Mouse (Mus musculus) limb, embryonic 11.5 days (tissue): ENCODE measurements around the gene Prdm13. TPM values are rescaled to one million over a fixed set of nuclear protein-coding genes. Genes with fewer than 3 reads are reported as not detected.

Experiments
- ATAC-seq: fragments of 200-750 bp; cut with Nextera tagmentation; 2 replicates; pipeline ENCODE4 v1.8.0; 2017; ENCODE audit warnings: low read depth; ENCODE audit not compliant: insufficient number of reproducible peaks, low FRiP score, low TSS enrichment
- DNase-seq: peaks from one replicate; pipeline ENCODE4 v3.0.0-alpha.2; 2015; ENCODE audit warnings: low spot score
- H3K27ac ChIP-seq: fragments of 300-500 bp; sonication (generic); replicated peaks from 2 replicates; pipeline ENCODE4 v1.5.1; 2014; ENCODE audit warnings: low read depth, mild to moderate bottlenecking, low read length
- H3K27me3 ChIP-seq: fragments of 300-500 bp; sonication (generic); 2 replicates; pipeline ENCODE4 v1.6.1; 2014; ENCODE audit warnings: mild to moderate bottlenecking, low read length, mixed read lengths; ENCODE audit not compliant: control insufficient read depth, insufficient read depth
- H3K36me3 ChIP-seq: fragments of 300-500 bp; sonication (generic); 2 replicates; pipeline ENCODE4 v1.6.1; 2014; ENCODE audit warnings: mild to moderate bottlenecking, low read length, moderate library complexity, mixed read lengths; ENCODE audit not compliant: control insufficient read depth, insufficient read depth
- H3K4me1 ChIP-seq: fragments of 300-500 bp; sonication (generic); 2 replicates; pipeline ENCODE4 v1.6.1; 2014; ENCODE audit warnings: low read length, mixed read lengths; ENCODE audit not compliant: control insufficient read depth, insufficient read depth
- H3K4me2 ChIP-seq: fragments of 300-500 bp; sonication (generic); 2 replicates; pipeline ENCODE4 v1.6.1; 2014; ENCODE audit warnings: low read depth, mild to moderate bottlenecking, moderate library complexity; ENCODE audit not compliant: severe bottlenecking
- H3K4me3 ChIP-seq: fragments of 300-500 bp; sonication (generic); 2 replicates; pipeline ENCODE4 v1.5.1; 2014; ENCODE audit warnings: low read depth, low read length
- H3K9ac ChIP-seq: fragments of 300-500 bp; sonication (generic); 2 replicates; pipeline ENCODE4 v1.6.1; 2014; ENCODE audit warnings: mild to moderate bottlenecking, low read length
- H3K9me3 ChIP-seq: fragments of 300-500 bp; sonication (generic); 2 replicates; pipeline ENCODE4 v1.6.1; 2016; ENCODE audit warnings: low read length; ENCODE audit not compliant: control insufficient read depth
- WGBS: fragments of 180-500 bp; shearing (Covaris S2); extraction: QIAGEN DNeasy Blood & Tissue Kit; methylation state at CpG from one replicate; pipeline ENCODE4 v1.1.7; 2014; 5-methylcytosine and 5-hydroxymethylcytosine counted together
- polyA plus RNA-seq: library from polyadenylated mRNA; unstranded; fragments of >200 nt; fragmentation: Nextera tagmentation; extraction: Ambion mirVana; gene quantifications from 2 replicates; pipeline ENCODE4 v1.2.1, GENCODE M21; 2014

The Prdm13 gene
- polyA plus RNA-seq, result not detected in 2 replicates

GRCm38 (mm10) chr4:21685595-21686091, at the start of gene Prdm13:
Gene Prdm13 (minus strand): TSS chr4:21685963.
- H3K27me3 ChIP-seq, result peaks cover 95% of the 10 kb centered on the region
- H3K36me3 ChIP-seq, result no peaks in the 10 kb centered on the region
- H3K9ac ChIP-seq, result no peak within 1 kb of the TSS
- H3K4me2 ChIP-seq, result no peak within 1 kb of the TSS
- ATAC-seq (no peak), DNase-seq (no peak)
- under 1% methylated on average over 38 of the region's 38 CpGs for WGBS
- no peak within 1 kb of the TSS for H3K4me3 ChIP-seq
- H3K4me1 ChIP-seq, result no peaks in the 10 kb centered on the region
- H3K9me3 ChIP-seq, result no peaks in the 10 kb centered on the region
- no peak within 1 kb of the TSS for H3K27ac ChIP-seq

GRCm38 (mm10) chr4:21727615-21728165, 41.9 kb upstream of the Prdm13 start, which contains the start of gene Ccnc:
Gene Ccnc (plus strand): TSS chr4:21727701.
- under 1% methylated on average over 37 of the region's 37 CpGs for WGBS
- peak within 1 kb of the TSS; percentile 22; the same call in 1 of the 2 replicates for H3K27ac ChIP-seq
- DNase-seq (peak; percentile 94), ATAC-seq (peak; percentile 97)
- H3K4me1 ChIP-seq, result no peaks in the 10 kb centered on the region; the same call in 1 of the 2 replicates
- H3K4me3 ChIP-seq, result peak within 1 kb of the TSS; percentile 60
- H3K27me3 ChIP-seq, result no peaks in the 10 kb centered on the region
- no peaks in the 10 kb centered on the region for H3K36me3 ChIP-seq
- H3K9ac ChIP-seq, result peak within 1 kb of the TSS; percentile 74
- peak within 1 kb of the TSS; percentile 43 for H3K4me2 ChIP-seq
- H3K9me3 ChIP-seq, result no peaks in the 10 kb centered on the region

- WGBS, result 2% methylated on average over 22 of the region's 22 CpGs
- Histone ChIP-seq H3K9me3 (no peaks in the 10 kb centered on the region), H3K27me3 (no peaks in the 10 kb centered on the region), H3K4me2 (peak overlapping the region; percentile 43), H3K4me1 (no peaks in the 10 kb centered on the region; the same call in 1 of the 2 replicates), H3K9ac (peak overlapping the region; percentile 74; the same call in 1 of the 2 replicates), H3K36me3 (no peaks in the 10 kb centered on the region), H3K4me3 (peak overlapping the region; percentile 60), H3K27ac (0 out of 2 replicates have a peak overlapping the region, but pooled peaks have one; percentile 22)
- DNase-seq (peak; percentile 42), ATAC-seq (0 out of 2 replicates have a peak, but pooled peaks have one; percentile 54)
These were observed 41.3 kb upstream of the Prdm13 start for GRCm38 (mm10) chr4:21726912-21727614.

- no peaks in the 10 kb centered on the region for H3K4me1 ChIP-seq
- DNase-seq (no peak), ATAC-seq (no peak)
- no peaks in the 10 kb centered on the region for H3K9me3 ChIP-seq
- H3K27me3 ChIP-seq, result no peaks in the 10 kb centered on the region
- no peak overlapping the region for H3K27ac ChIP-seq
- H3K4me3 ChIP-seq, result no peak overlapping the region
- H3K9ac ChIP-seq, result no peak overlapping the region
- WGBS, result 61% methylated on average over 7 of the region's 7 CpGs
- no peaks in the 10 kb centered on the region for H3K36me3 ChIP-seq
- H3K4me2 ChIP-seq, result no peak overlapping the region
These were observed 37.1 kb upstream of the Prdm13 start for GRCm38 (mm10) chr4:21722752-21723334.

- no peak overlapping the region for H3K4me3 ChIP-seq
- 6% methylated on average over 13 of the region's 13 CpGs for WGBS
These were observed 26.4 kb upstream of the Prdm13 start for GRCm38 (mm10) chr4:21712147-21712546.

GRCm38 (mm10) chr4:21705046-21705445, 19.3 kb upstream of the Prdm13 start:
- H3K9ac ChIP-seq, result no peak overlapping the region
- H3K27ac ChIP-seq, result no peak overlapping the region
- no peaks in the 10 kb centered on the region for H3K27me3 ChIP-seq
- no peak overlapping the region for H3K4me2 ChIP-seq
- no peaks in the 10 kb centered on the region for H3K36me3 ChIP-seq
- H3K9me3 ChIP-seq, result no peaks in the 10 kb centered on the region
- 64% methylated on average over 1 of the region's 1 CpGs for WGBS
- DNase-seq (no peak), ATAC-seq (no peak)
- no peaks in the 10 kb centered on the region for H3K4me1 ChIP-seq
- H3K4me3 ChIP-seq, result no peak overlapping the region

More at GRCm38 (mm10) chr4:21712147-21712546, 26.4 kb upstream of the Prdm13 start:
- H3K27me3 ChIP-seq, result no peaks in the 10 kb centered on the region
- H3K4me1 ChIP-seq, result no peaks in the 10 kb centered on the region
- no peaks in the 10 kb centered on the region for H3K36me3 ChIP-seq
- H3K4me2 ChIP-seq, result no peak overlapping the region
- ATAC-seq (peak; percentile 76), DNase-seq (peak; percentile 94)
- H3K27ac ChIP-seq, result no peak overlapping the region
- H3K9me3 ChIP-seq, result no peaks in the 10 kb centered on the region
- H3K9ac ChIP-seq, result no peak overlapping the region

- H3K9me3 ChIP-seq, result no peaks in the 10 kb centered on the region
- no peak overlapping the region for H3K4me3 ChIP-seq
- WGBS, result 38% methylated on average over 7 of the region's 7 CpGs
- no peak overlapping the region for H3K4me2 ChIP-seq
- no peak overlapping the region for H3K27ac ChIP-seq
- H3K27me3 ChIP-seq, result peaks cover 21% of the 10 kb centered on the region
- peak; percentile 69 for DNase-seq
- H3K4me1 ChIP-seq, result no peaks in the 10 kb centered on the region
- H3K9ac ChIP-seq, result no peak overlapping the region
- H3K36me3 ChIP-seq, result no peaks in the 10 kb centered on the region
- no peak for ATAC-seq
These were observed 10.0 kb upstream of the Prdm13 start for GRCm38 (mm10) chr4:21695638-21696254.

- no peak overlapping the region for H3K4me3 ChIP-seq
- 7% methylated on average over 7 of the region's 7 CpGs for WGBS
- H3K4me1 ChIP-seq, result no peaks in the 10 kb centered on the region
- peaks cover 75% of the 10 kb centered on the region for H3K27me3 ChIP-seq
- no peak overlapping the region for H3K4me2 ChIP-seq
- DNase-seq (peak; percentile 28), ATAC-seq (no peak)
- no peaks in the 10 kb centered on the region for H3K36me3 ChIP-seq
- no peak overlapping the region for H3K27ac ChIP-seq
- H3K9ac ChIP-seq, result no peak overlapping the region
- H3K9me3 ChIP-seq, result no peaks in the 10 kb centered on the region
These were observed 4.5 kb upstream of the Prdm13 start for GRCm38 (mm10) chr4:21690221-21690620.
